Mouse (Mus musculus) ES-E14 (cell line): ENCODE data around the gene Gm21974. TPM values are rescaled to one million over a fixed set of nuclear protein-coding genes. Genes with fewer than 3 reads are reported as not detected.
A peak's percentile ranks its signal among the peaks of the same experiment; 100 is the strongest.

Experiments
- DNase-seq: peaks from one replicate; pipeline ENCODE4 v3.0.0-alpha.2; 2013; ENCODE audit warnings: low read depth, low spot score
- H3K27ac ChIP-seq: 2 replicates; pipeline ENCODE4 v1.5.1; 2012; ENCODE audit warnings: low read depth, mild to moderate bottlenecking, low read length, moderate library complexity, mixed read lengths; ENCODE audit not compliant: poor library complexity, insufficient read depth, severe bottlenecking
- H3K36me3 ChIP-seq: 2 replicates; pipeline ENCODE4 v1.6.1; 2012; ENCODE audit warnings: mild to moderate bottlenecking, low read length, moderate library complexity, mixed read lengths; ENCODE audit not compliant: control insufficient read depth, poor library complexity, insufficient read depth, severe bottlenecking
- H3K4me1 ChIP-seq, 2 experiments: fragments of 150-350 bp in 1 of 2; sonication (generic) in 1 of 2; 2 replicates each; pipeline ENCODE4 v1.6.1; 2012; ENCODE audit warnings: low read length in 2 of 2, mild to moderate bottlenecking in 1 of 2, mixed read lengths in 1 of 2; ENCODE audit not compliant: control insufficient read depth in 2 of 2, insufficient read depth in 2 of 2, poor library complexity in 1 of 2
- H3K4me3 ChIP-seq, 2 experiments: fragments of 150-350 bp in 1 of 2; sonication (generic) in 1 of 2; 2 replicates each; pipeline ENCODE4 v1.5.1; 2012; ENCODE audit warnings: low read length in 2 of 2, low read depth in 1 of 2, mild to moderate bottlenecking in 1 of 2, mixed read lengths in 1 of 2; ENCODE audit not compliant: insufficient read depth in 1 of 2, poor library complexity in 1 of 2, severe bottlenecking in 1 of 2
- H3K9ac ChIP-seq: 2 replicates; pipeline ENCODE4 v1.6.1; 2012; ENCODE audit warnings: low read depth, mild to moderate bottlenecking, low read length, mixed read lengths; ENCODE audit not compliant: poor library complexity, insufficient read depth, severe bottlenecking
- H3K9me3 ChIP-seq: fragments of 150-350 bp; sonication (generic); 2 replicates; pipeline ENCODE4 v1.6.1; 2012; ENCODE audit warnings: low read depth, mild to moderate bottlenecking, low read length; ENCODE audit not compliant: control insufficient read depth, insufficient read depth
- CHD2 ChIP-seq: IDR thresholded peaks from 2 replicates; pipeline ENCODE4 v1.6.1; 2014; ENCODE audit warnings: mild to moderate bottlenecking, low read depth, low read length, inconsistent platforms
- HCFC1 ChIP-seq: IDR thresholded peaks from 2 replicates; pipeline ENCODE4 v1.6.1; 2012; ENCODE audit warnings: low read length, inconsistent platforms, borderline replicate concordance; ENCODE audit not compliant: insufficient read depth
- MAFK ChIP-seq: IDR thresholded peaks from 2 replicates; pipeline ENCODE4 v1.6.1; 2014; ENCODE audit warnings: mild to moderate bottlenecking, low read depth, low read length, inconsistent platforms; ENCODE audit not compliant: insufficient read depth
- ZC3H11A ChIP-seq: IDR thresholded peaks from 2 replicates; pipeline ENCODE4 v1.6.1; 2012; ENCODE audit warnings: low read depth, mild to moderate bottlenecking, inconsistent platforms, low read length, borderline replicate concordance
- ZNF384 ChIP-seq: IDR thresholded peaks from 2 replicates; pipeline ENCODE4 v1.6.1; 2012; ENCODE audit warnings: low read depth, low read length, inconsistent platforms
- in situ Hi-C, 2 experiments: fragments of 600-800 bp; cut with MboI; formaldehyde crosslinking; loops; one replicate each; pipeline ENCODE4 v1.15.1; 2025; ENCODE audit warnings: low sequenced_read_pairs in 2 of 2, inconsistent platforms in 1 of 2; ENCODE audit not compliant: unreplicated experiment in 2 of 2
- total RNA-seq: library from RNA; depleted of rRNA; stranded (reverse); fragments of 300-350 nt; gene quantifications from 2 replicates; pipeline ENCODE4 v1.2.3, GENCODE M21; 2012

Gene Gm21974
- total RNA-seq, 1 experiment: not detected

- H3K4me1 ChIP-seq: peaks cover 3% of the 10 kb centered on the region in 2 experiments; a peak in 1 of 4 replicates
- H3K36me3 ChIP-seq: peaks cover 35% of the 10 kb centered on the region
- H3K4me3 ChIP-seq: no peak overlapping the region
- DNase-seq: no peak
- no peak for TF ChIP-seq HCFC1
- TF ChIP-seq MAFK: no peak
- TF ChIP-seq ZNF384: no peak
- no peak for TF ChIP-seq ZC3H11A
- TF ChIP-seq CHD2: no peak
- H3K9ac ChIP-seq: no peak overlapping the region
- in situ Hi-C loops: no loop called here
- H3K27ac ChIP-seq: no peak overlapping the region
- H3K9me3 ChIP-seq: no peaks in the 10 kb centered on the region
Measured at GRCm38 (mm10) chr7:127907939-127908338, 12.7 kb upstream of the Gm21974 start.

- peak; percentile 94 for TF ChIP-seq CHD2
- no peak for TF ChIP-seq ZNF384
- no peak for TF ChIP-seq MAFK
- peak; percentile 95 for TF ChIP-seq HCFC1
- no peak for TF ChIP-seq ZC3H11A
- peak within 1 kb of the TSS; percentile 78 for H3K9ac ChIP-seq
- in situ Hi-C loops: no loop called here
Measured at GRCm38 (mm10) chr7:127903971-127904796, 8.9 kb upstream of the Gm21974 start, which contains the start of gene Bckdk. TSS of gene Bckdk (plus strand) at chr7:127904082.

DNA sequence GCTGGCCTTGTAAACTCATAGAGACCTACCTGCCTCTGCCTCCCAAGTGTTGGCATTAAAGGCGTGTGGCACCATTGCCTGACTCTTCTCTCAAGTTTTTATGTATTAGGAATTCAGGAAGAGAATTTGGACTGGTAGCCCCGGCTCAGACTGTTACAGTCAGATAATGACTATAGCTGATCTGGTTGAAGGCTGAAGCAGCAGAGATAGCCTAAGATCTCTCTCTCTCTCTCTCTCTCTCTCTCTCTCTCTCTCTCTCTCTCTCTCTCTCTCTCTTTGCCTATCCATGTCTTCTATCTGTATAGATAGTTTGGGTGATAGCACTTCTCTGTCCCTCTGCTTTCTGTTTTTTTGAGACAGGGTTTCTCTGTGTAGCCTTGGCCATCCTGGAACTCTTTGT is 6.5 kb upstream of the Gm21974 start:
- in situ Hi-C loops: no loop called here
- TF ChIP-seq ZNF384 (no peak), CHD2 (no peak), HCFC1 (no peak), ZC3H11A (no peak), MAFK (no peak)

More at GRCm38 (mm10) chr7:127903971-127904796, 8.9 kb upstream of the Gm21974 start, which contains the start of gene Bckdk:
- H3K4me3 ChIP-seq: peak within 1 kb of the TSS; percentile 72 to 94
- peak within 1 kb of the TSS; percentile 3; the same call in 1 of the 2 replicates for H3K27ac ChIP-seq
- H3K36me3 ChIP-seq: peaks cover 33% of the 10 kb centered on the region
- peak; percentile 66 for DNase-seq
- H3K9me3 ChIP-seq: no peaks in the 10 kb centered on the region
- H3K4me1 ChIP-seq: peaks cover 3% of the 10 kb centered on the region in 2 experiments; a peak in 1 of 4 replicates

GRCm38 (mm10) chr7:127899997-127900396 is 4.7 kb upstream of the Gm21974 start:
- in situ Hi-C loops: no loop called here
- no peak for TF ChIP-seq HCFC1
- no peak for TF ChIP-seq CHD2
- no peak for TF ChIP-seq MAFK
- TF ChIP-seq ZC3H11A: no peak
- TF ChIP-seq ZNF384: no peak
- no peak overlapping the region for H3K4me3 ChIP-seq
- H3K9me3 ChIP-seq: no peaks in the 10 kb centered on the region
- DNase-seq: no peak
- no peak overlapping the region for H3K27ac ChIP-seq
- 0 out of 2 replicates have a peak, but pooled peaks cover under 1% of the 10 kb centered on the region for H3K36me3 ChIP-seq
- H3K4me1 ChIP-seq: peaks cover 1 to 5% of the 10 kb centered on the region in 2 experiments; a peak in 1 of 4 replicates
- H3K9ac ChIP-seq: no peak overlapping the region

More for the DNA sequence above, 6.5 kb upstream of the Gm21974 start:
- no peak overlapping the region for H3K4me3 ChIP-seq
- DNase-seq: no peak
- peaks cover 3 to 5% of the 10 kb centered on the region in 2 experiments; a peak in 1 of 4 replicates for H3K4me1 ChIP-seq
- H3K36me3 ChIP-seq: peaks cover 12% of the 10 kb centered on the region
- no peak overlapping the region for H3K27ac ChIP-seq
- no peaks in the 10 kb centered on the region for H3K9me3 ChIP-seq
- H3K9ac ChIP-seq: no peak overlapping the region
